Mouse (Mus musculus) midbrain, embryonic 15.5 days (tissue): ENCODE results near the gene BC017158. TPM values are rescaled to one million over a fixed set of nuclear protein-coding genes. Genes with fewer than 3 reads are reported as not detected.

Source experiments
- ATAC-seq: fragments of 200-750 bp; cut with Nextera tagmentation; replicated peaks from 2 replicates; pipeline ENCODE4 v1.8.0; 2017; ENCODE audit warnings: moderate TSS enrichment
- H3K27ac ChIP-seq: fragments of 300-500 bp; sonication (generic); 2 replicates; pipeline ENCODE4 v1.5.1; 2015; ENCODE audit warnings: mild to moderate bottlenecking, inconsistent platforms
- H3K27me3 ChIP-seq: fragments of 300-500 bp; sonication (generic); replicated peaks from 2 replicates; pipeline ENCODE4 v1.6.1; 2015; ENCODE audit warnings: inconsistent platforms
- H3K36me3 ChIP-seq: fragments of 300-500 bp; sonication (generic); replicated peaks from 2 replicates; pipeline ENCODE4 v1.6.1; 2015; ENCODE audit warnings: inconsistent platforms
- H3K4me1 ChIP-seq: fragments of 300-500 bp; sonication (generic); 2 replicates; pipeline ENCODE4 v1.6.1; 2015; ENCODE audit warnings: inconsistent platforms
- H3K4me2 ChIP-seq: fragments of 300-500 bp; sonication (generic); 2 replicates; pipeline ENCODE4 v1.6.1; 2015; ENCODE audit warnings: inconsistent platforms, mild to moderate bottlenecking, moderate library complexity
- H3K4me3 ChIP-seq: fragments of 300-500 bp; sonication (generic); 2 replicates; pipeline ENCODE4 v1.5.1; 2015; ENCODE audit warnings: mild to moderate bottlenecking, inconsistent platforms
- H3K9ac ChIP-seq: fragments of 300-500 bp; sonication (generic); 2 replicates; pipeline ENCODE4 v1.6.1; 2015; ENCODE audit warnings: mild to moderate bottlenecking, inconsistent platforms
- H3K9me3 ChIP-seq: fragments of 300-500 bp; sonication (generic); 2 replicates; pipeline ENCODE4 v1.6.1; 2016; ENCODE audit warnings: inconsistent platforms
- WGBS: fragments of 180-500 bp; shearing (Covaris S2); methylation state at CpG from one replicate; pipeline ENCODE4 v1.1.7; 2015; ENCODE audit warnings: mixed read lengths; 5-methylcytosine and 5-hydroxymethylcytosine counted together
- polyA plus RNA-seq: library from polyadenylated mRNA; unstranded; fragments of >200 nt; fragmentation: Nextera tagmentation; extraction: Ambion mirVana; gene quantifications from 2 replicates; pipeline ENCODE4 v1.2.1, GENCODE M21; 2015

BC017158 gene
- polyA plus RNA-seq, 1 experiment from 2014 or later: 24.6 TPM

DNA sequence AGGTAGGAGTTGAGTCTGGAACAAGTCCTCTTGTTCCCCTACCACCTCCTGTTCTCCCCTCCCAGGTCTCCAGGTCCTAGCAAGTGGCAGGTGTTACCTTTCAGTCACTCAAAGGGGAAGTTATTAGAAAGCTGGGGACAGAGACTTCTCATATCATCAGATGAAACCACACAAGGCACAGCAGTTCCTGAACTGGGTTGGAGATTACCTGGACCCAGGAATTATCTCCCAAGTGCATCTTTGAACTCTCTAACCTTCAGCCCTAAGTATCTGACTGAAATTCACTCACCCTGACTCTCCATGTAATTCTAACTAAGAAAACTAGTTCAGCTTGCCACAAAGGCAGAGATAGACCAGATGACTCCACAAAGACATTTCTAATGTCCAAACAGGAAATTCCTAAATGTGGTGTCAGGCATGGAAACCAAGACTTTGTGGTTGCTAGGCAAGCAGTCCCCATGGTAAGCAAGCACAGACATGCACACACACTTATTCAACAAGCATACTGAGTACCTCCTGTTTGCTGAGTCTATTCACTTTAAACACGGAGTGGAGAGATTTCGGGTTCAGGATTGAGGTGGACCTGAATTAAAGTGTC lies 22.3 kb upstream of the BC017158 start:
- H3K4me3 ChIP-seq: no peak overlapping the region
- 79% methylated on average over 2 of the region's 2 CpGs for WGBS
- no peaks in the 10 kb centered on the region for H3K27me3 ChIP-seq
- no peaks in the 10 kb centered on the region for H3K36me3 ChIP-seq
- H3K4me2 ChIP-seq: no peak overlapping the region
- H3K9me3 ChIP-seq: no peaks in the 10 kb centered on the region
- no peak for ATAC-seq
- H3K9ac ChIP-seq: no peak overlapping the region
- no peaks in the 10 kb centered on the region for H3K4me1 ChIP-seq
- H3K27ac ChIP-seq: no peak overlapping the region

DNA sequence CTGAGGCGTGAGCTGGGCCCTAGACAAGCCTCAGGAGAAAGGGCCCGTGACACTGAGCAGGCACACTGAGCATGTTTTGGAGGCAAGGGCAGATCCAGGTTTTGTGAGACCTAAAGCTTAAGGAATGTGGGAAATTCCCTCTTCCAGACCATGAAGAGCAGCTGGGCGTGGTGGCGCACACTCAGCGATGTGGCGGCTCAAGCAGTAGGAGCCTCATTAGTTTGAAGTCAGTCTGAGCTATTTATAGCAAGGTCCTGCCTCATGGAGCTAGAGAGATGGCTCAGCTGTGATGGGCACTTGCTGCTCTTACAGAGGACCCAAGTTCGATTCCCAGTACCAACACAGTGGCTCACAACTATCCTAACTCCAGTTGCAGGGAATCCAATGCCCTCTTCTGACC lies 21.2 kb upstream of the BC017158 start:
- no peak for ATAC-seq
- H3K4me3 ChIP-seq: no peak overlapping the region
- WGBS: 91% methylated on average over 7 of the region's 7 CpGs
- no peak overlapping the region for H3K4me2 ChIP-seq
- H3K27me3 ChIP-seq: no peaks in the 10 kb centered on the region
- H3K36me3 ChIP-seq: no peaks in the 10 kb centered on the region
- H3K9me3 ChIP-seq: no peaks in the 10 kb centered on the region
- no peak overlapping the region for H3K27ac ChIP-seq
- H3K4me1 ChIP-seq: no peaks in the 10 kb centered on the region
- no peak overlapping the region for H3K9ac ChIP-seq

DNA sequence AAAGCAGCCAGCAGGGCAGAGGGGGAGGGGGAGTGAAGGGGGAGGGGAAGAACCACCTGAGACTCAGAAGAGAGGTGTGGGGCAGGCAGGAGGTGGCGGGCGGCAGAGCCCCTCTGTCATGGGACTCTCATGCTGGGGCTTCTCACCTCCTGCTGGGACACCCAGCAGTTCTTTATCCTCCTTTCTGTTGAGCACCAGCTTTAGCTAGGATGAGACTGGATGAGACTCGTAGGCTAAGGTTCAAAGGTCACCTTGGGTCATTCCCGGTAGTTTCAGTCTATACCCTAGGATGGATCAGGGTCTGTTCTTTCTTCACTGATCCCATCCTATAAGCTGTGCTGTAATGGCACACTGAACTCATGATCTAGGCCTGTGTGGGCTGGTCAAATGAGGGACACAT lies 19.0 kb upstream of the BC017158 start:
- Histone ChIP-seq H3K4me1 (no peaks in the 10 kb centered on the region), H3K4me3 (no peak overlapping the region), H3K9ac (no peak overlapping the region), H3K4me2 (no peak overlapping the region), H3K9me3 (no peaks in the 10 kb centered on the region), H3K27me3 (no peaks in the 10 kb centered on the region), H3K27ac (no peak overlapping the region), H3K36me3 (no peaks in the 10 kb centered on the region)
- 50% methylated on average over 4 of the region's 4 CpGs for WGBS
- ATAC-seq: no peak

DNA sequence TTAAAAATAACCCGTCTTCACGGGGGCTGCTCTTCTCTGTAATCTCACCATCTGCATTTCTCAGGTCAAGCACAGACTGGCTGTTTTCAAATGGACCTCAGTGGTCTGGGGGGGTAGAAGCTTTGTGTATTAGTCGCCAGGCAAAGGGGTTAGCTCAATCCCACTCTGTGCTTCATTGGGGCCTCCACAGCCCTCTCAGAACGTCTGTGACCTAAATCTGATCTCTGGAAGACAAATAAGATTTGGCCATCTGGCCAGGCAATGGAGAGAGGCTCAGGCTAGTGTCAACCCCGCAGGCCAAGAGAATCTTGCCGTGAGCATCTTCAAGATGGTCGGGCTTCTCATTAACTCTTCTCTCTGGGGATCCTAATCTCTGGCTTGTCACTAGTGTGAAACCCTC lies 16.5 kb upstream of the BC017158 start:
- Histone ChIP-seq H3K4me1 (no peaks in the 10 kb centered on the region), H3K36me3 (no peaks in the 10 kb centered on the region), H3K4me2 (no peak overlapping the region), H3K4me3 (no peak overlapping the region), H3K9me3 (no peaks in the 10 kb centered on the region), H3K9ac (no peak overlapping the region), H3K27ac (no peak overlapping the region), H3K27me3 (no peaks in the 10 kb centered on the region)
- WGBS: 83% methylated on average over 7 of the region's 7 CpGs
- ATAC-seq: no peak

DNA sequence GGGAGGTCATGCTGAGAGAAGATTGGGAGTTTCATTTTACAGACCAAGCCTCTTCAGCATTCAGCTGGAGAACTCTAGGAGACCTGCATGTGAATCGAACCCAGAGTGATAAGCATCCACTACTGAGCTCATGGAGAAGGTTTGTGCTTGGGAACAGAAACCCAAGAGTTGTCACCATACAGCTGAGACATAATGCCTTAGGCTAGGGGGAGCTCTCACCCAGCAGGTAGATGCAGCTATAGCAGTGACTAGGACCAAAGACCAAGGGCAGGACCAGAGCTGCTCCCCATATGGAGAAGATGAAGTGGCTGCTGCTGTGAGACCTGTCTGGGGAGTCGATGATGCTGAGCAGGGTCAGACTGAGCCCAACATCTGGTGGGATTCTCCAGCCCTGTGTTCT lies 15.6 kb upstream of the BC017158 start:
- 83% methylated on average over 2 of the region's 2 CpGs for WGBS
- ATAC-seq: no peak

DNA sequence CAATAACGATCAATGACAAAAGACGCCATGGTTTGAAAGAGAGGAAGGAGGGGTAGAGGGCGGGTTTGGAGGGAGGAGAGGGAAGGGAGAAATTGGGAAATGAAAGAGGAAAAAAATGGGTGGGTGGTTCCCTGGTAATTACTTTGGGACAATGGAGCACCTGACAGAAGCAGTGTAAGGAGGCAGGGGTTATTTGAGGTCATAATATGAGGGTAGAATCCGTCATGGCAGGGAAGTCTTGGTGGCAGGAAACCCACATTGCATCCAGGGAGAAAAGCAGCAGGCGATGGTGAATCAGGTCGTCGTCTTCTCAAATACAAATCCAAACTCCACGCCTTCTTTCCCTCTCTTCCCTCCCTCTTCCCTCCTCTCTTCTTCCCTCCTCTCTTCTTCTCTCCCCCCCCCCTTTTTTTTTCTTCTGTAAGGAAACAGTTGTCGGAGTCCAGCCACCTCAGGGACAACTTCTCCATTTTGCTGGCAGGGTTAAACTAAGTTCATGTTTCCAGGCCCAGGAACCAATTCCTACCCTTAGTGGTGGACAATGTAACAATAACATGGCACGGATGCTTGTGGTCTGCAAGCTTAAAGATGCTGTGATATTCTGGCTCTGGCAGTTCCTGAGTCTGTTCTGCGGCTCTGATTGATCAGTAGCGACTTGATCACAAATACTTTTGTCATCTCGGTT lies 14.5 kb upstream of the BC017158 start:
- WGBS: 83% methylated on average over 13 of the region's 13 CpGs
- no peaks in the 10 kb centered on the region for H3K4me1 ChIP-seq
- no peak overlapping the region for H3K4me2 ChIP-seq
- no peak overlapping the region for H3K27ac ChIP-seq
- no peak overlapping the region for H3K9ac ChIP-seq
- no peaks in the 10 kb centered on the region for H3K9me3 ChIP-seq
- no peaks in the 10 kb centered on the region for H3K36me3 ChIP-seq
- H3K4me3 ChIP-seq: no peak overlapping the region
- ATAC-seq: no peak
- no peaks in the 10 kb centered on the region for H3K27me3 ChIP-seq

More for the DNA sequence above, 15.6 kb upstream of the BC017158 start:
- no peaks in the 10 kb centered on the region for H3K36me3 ChIP-seq
- no peak overlapping the region for H3K27ac ChIP-seq
- H3K4me1 ChIP-seq: no peaks in the 10 kb centered on the region
- no peaks in the 10 kb centered on the region for H3K9me3 ChIP-seq
- H3K4me2 ChIP-seq: no peak overlapping the region
- no peaks in the 10 kb centered on the region for H3K27me3 ChIP-seq
- no peak overlapping the region for H3K9ac ChIP-seq
- no peak overlapping the region for H3K4me3 ChIP-seq

DNA sequence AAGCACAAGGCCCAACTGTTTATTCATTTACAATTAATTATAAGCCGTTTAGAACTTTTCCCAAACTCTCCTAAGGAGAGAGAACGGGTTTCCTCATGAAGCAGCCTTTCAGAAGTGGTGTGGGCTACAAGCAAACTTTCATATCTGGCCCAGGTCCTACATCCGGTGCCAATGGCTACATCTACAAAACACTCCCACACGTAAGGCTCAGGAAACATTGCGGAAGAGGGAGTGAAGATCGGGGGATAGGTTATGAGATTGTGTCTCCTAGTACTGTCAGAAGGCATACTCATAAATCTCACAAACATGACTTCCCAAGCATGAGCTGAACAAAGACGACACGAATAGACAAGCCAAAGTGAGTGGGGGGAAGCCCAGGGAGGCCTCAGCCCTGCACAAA lies 13.8 kb upstream of the BC017158 start:
- Histone ChIP-seq H3K36me3 (no peaks in the 10 kb centered on the region), H3K27me3 (no peaks in the 10 kb centered on the region), H3K9me3 (no peaks in the 10 kb centered on the region), H3K4me1 (no peaks in the 10 kb centered on the region), H3K9ac (no peak overlapping the region), H3K27ac (no peak overlapping the region), H3K4me2 (no peak overlapping the region), H3K4me3 (no peak overlapping the region)
- no peak for ATAC-seq
- WGBS: 80% methylated on average over 8 of the region's 8 CpGs

DNA sequence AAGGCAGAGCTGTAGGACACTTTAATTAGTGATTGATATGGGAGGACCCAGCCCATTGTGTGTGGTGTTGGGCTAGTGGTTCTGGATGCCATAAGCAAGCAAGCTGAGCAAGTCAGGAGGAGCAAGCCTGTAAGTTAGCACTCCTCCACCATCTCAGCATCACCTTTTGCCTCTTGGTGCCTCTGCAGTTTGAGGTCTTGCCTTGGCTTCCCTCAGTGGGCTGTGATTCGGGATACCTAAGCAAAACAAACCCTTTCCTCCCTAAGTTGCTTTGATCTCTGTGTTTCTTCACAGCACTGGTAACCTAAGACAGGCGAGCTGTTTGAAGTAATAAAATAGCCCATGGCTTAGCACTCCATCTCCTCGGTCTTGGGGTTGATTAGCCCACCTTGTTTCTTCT lies 13.3 kb upstream of the BC017158 start:
- no peak for ATAC-seq
- no peak overlapping the region for H3K4me2 ChIP-seq
- no peaks in the 10 kb centered on the region for H3K9me3 ChIP-seq
- no peaks in the 10 kb centered on the region for H3K4me1 ChIP-seq
- H3K9ac ChIP-seq: no peak overlapping the region
- H3K27me3 ChIP-seq: no peaks in the 10 kb centered on the region
- WGBS: 73% methylated on average over 3 of the region's 3 CpGs
- no peak overlapping the region for H3K4me3 ChIP-seq
- no peaks in the 10 kb centered on the region for H3K36me3 ChIP-seq
- H3K27ac ChIP-seq: no peak overlapping the region

DNA sequence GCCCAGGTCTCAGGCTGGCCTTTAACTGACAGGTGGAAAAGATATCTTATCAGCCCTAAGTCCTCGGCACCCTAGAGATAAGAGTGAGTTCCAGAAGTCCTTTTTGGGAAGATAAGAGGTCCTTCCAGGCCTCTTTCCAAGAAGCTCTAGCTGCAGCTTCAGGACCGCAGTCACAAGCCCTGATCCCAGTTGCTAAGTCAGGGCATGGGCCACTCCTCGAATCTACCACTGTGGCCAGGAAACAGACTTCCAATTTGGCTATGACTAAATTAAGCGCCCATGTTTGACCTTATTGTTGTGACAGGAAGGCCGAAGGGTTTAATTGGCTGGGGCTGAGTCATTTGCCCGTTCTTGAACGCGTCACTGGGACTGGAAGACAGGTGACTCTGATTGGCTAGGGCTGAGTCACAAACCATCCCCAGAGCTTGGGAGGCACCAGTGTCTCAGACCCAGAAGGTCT lies 12.3 kb upstream of the BC017158 start:
- no peak overlapping the region for H3K27ac ChIP-seq
- no peak overlapping the region for H3K4me3 ChIP-seq
- 79% methylated on average over 8 of the region's 8 CpGs for WGBS
- H3K4me1 ChIP-seq: no peaks in the 10 kb centered on the region
- no peaks in the 10 kb centered on the region for H3K36me3 ChIP-seq
- no peaks in the 10 kb centered on the region for H3K27me3 ChIP-seq
- no peak overlapping the region for H3K4me2 ChIP-seq
- no peak overlapping the region for H3K9ac ChIP-seq
- no peak for ATAC-seq
- H3K9me3 ChIP-seq: no peaks in the 10 kb centered on the region

DNA sequence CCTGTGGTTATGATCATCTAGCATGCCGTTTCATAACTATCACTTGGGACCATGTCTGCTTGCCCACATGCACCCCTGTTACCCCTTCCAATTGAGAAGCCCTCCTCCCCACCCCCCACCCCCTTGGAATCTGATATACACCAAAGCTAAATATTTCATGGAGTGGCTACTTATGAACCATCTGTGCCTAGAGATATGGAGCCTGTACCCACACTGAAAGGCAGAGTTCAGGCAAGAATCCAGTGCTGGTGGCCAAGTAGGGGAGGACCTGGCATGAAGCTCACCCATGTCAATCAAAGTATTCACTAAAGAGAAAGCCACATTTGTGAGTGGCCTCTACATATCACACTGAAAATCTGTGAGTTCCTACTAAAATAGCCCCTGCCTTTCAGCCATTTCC lies 11.8 kb upstream of the BC017158 start:
- no peaks in the 10 kb centered on the region for H3K9me3 ChIP-seq
- no peaks in the 10 kb centered on the region for H3K36me3 ChIP-seq
- no peaks in the 10 kb centered on the region for H3K4me1 ChIP-seq
- no peak overlapping the region for H3K4me3 ChIP-seq
- H3K27ac ChIP-seq: no peak overlapping the region
- WGBS: 59% methylated on average over 1 of the region's 1 CpGs
- no peak for ATAC-seq
- H3K9ac ChIP-seq: no peak overlapping the region
- no peak overlapping the region for H3K4me2 ChIP-seq
- H3K27me3 ChIP-seq: no peaks in the 10 kb centered on the region

DNA sequence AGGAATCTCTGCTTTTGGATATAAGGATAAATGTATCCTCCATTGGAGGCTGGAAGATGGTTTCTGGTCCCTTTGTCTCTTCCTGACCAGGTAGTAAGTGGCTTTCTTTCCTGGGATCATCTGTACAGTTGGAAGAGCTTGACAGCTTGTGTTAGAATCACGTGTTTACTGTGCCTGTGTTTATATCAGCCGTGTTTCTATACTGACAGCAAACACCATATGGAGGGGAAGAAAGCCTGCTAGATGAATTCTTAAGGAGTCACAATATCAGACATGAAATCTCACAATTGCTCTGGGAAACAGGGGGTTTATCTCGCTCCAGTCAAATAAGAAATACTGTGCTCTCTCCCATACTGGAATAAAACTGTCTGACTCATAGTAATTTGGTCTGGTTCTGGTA lies 11.2 kb upstream of the BC017158 start:
- H3K27me3 ChIP-seq: no peaks in the 10 kb centered on the region
- H3K9me3 ChIP-seq: no peaks in the 10 kb centered on the region
- WGBS: 76% methylated on average over 3 of the region's 3 CpGs
- no peaks in the 10 kb centered on the region for H3K4me1 ChIP-seq
- H3K4me3 ChIP-seq: no peak overlapping the region
- no peak overlapping the region for H3K27ac ChIP-seq
- H3K4me2 ChIP-seq: no peak overlapping the region
- no peak for ATAC-seq
- no peaks in the 10 kb centered on the region for H3K36me3 ChIP-seq
- no peak overlapping the region for H3K9ac ChIP-seq

DNA sequence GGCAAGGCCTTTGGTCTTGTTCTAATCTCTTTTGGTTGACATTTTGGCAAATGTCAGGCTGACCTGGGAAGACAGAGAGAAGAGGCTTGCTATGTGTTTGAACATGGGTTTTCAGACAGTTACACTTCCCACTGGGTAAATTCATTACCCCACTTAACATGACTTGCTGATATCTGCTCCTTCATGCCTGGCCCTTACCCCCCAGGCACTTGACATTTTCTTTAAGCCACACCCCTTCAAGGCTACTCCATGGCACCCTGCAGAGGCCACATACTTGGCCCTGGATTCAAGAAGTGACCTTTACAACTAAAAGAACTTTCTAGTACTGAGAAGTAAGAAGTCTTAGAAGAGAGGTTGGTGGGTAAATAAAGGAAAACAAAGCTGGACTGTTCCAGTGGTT lies 9.9 kb upstream of the BC017158 start:
- Histone ChIP-seq H3K4me2 (no peak overlapping the region), H3K36me3 (no peaks in the 10 kb centered on the region)
- no peak for ATAC-seq

DNA sequence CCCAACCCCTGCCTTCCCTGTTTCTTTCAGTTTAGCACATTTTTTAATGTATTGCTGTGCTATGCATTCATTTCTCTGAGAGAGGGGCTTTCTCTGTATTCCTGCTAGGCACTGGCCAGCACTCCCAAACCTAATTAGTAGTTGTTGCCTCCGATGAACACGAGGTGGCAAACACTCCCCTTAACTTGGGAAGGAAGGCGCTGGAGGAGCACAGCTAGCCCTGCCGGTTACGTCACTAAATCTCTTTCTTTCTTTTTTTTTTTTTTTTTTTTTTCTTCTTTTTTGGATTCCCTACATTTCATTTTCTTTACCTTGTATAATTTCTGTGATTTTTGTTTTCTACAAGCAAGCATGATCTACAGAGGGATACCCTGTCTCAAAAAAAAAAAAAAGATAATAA lies 6.9 kb upstream of the BC017158 start:
- Histone ChIP-seq H3K27ac (no peak overlapping the region), H3K9ac (no peak overlapping the region), H3K27me3 (no peaks in the 10 kb centered on the region; the same call in 1 of the 2 replicates), H3K4me3 (no peak overlapping the region), H3K4me1 (no peaks in the 10 kb centered on the region), H3K4me2 (no peak overlapping the region), H3K9me3 (no peaks in the 10 kb centered on the region), H3K36me3 (no peaks in the 10 kb centered on the region)
- WGBS: 10% methylated on average over 5 of the region's 5 CpGs
- no peak; the same call in 1 of the 2 replicates for ATAC-seq

More for the DNA sequence above, 9.9 kb upstream of the BC017158 start:
- Histone ChIP-seq H3K9me3 (no peaks in the 10 kb centered on the region), H3K27me3 (no peaks in the 10 kb centered on the region), H3K27ac (no peak overlapping the region), H3K4me1 (no peaks in the 10 kb centered on the region), H3K9ac (no peak overlapping the region), H3K4me3 (no peak overlapping the region)
